Mouse (Mus musculus) erythroid progenitor cell, adult 5-6 weeks (primary cell): ENCODE measurements around the gene Mob3b. TPM values are rescaled to one million over a fixed set of nuclear protein-coding genes. Genes with fewer than 3 reads are reported as not detected.
A peak's percentile ranks its signal among the peaks of the same experiment; 100 is the strongest.

ENCODE experiments used
- ATAC-seq: replicated peaks from 2 replicates; pipeline ENCODE4 v1.8.0; 2016; ENCODE audit warnings: moderate number of reproducible peaks, mild to moderate bottlenecking, moderate TSS enrichment, inconsistent platforms; ENCODE audit not compliant: poor library complexity, low FRiP score, severe bottlenecking
- total RNA-seq, 2 experiments: library from RNA; stranded (forward) in 1 of 2; stranded (reverse) in 1 of 2; fragments of 150-400 nt in 1 of 2; fragments of 186-747, 209-891 nt in 1 of 2; gene quantifications; 2 replicates each; pipeline versions ENCODE4 v1.2.3 to v1.2.4; 2015 to 2017; ENCODE audit warnings: low replicate concordance in 2 of 2

Gene Mob3b
- total RNA-seq, 2 experiments from 2014 or later, result under 0.01 to 1.4 TPM

DNA sequence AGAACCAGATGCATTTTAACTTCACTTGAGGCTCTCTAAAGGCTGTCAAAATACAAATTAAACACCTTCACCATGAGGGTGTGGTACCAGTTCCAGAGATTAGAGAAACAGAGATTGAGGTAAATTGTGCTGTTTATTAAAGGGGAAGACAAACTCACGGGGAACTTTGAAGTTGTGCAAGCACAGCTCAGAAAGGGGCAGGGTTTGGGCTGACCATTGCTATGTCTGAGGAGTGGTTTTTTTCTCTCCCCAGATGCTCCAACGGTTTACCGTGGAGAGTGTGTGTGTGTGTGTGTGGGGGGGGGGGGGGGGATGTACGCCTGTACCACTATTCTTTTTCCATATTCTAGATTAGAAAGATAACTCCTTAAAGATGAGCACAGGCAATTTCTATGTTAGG is 37.1 kb downstream of the Mob3b start:
- ATAC-seq, result no peak

- no peak for ATAC-seq
Measured at GRCm38 (mm10) chr4:35118851-35119250, 38.4 kb downstream of the Mob3b start.

- no peak for ATAC-seq
Measured at GRCm38 (mm10) chr4:35117144-35117543, 40.1 kb downstream of the Mob3b start.

DNA sequence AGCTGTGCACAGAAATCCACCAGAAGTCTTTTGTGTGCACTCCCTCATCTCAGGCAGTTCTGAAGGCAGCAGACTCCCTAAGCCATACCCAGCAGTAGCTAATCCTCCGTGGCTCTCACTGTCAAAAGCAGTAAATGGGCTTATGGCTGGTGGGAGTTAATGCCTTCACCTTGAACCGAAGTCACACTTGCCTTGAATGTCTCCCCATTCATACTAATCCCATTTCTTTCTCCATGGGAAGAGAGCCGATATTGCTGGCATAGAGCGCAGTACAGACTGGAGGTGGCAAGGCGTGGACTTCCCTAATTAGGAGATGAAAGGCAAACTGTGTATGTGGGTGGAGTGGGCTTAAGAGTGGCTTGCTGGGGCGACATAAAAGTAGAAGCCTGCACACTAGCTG is 41.4 kb downstream of the Mob3b start:
- ATAC-seq, result no peak

GRCm38 (mm10) chr4:35114950-35115349 is 42.3 kb downstream of the Mob3b start:
- no peak for ATAC-seq

- no peak for ATAC-seq
Measured at GRCm38 (mm10) chr4:35113516-35114248, 43.6 kb downstream of the Mob3b start.

DNA sequence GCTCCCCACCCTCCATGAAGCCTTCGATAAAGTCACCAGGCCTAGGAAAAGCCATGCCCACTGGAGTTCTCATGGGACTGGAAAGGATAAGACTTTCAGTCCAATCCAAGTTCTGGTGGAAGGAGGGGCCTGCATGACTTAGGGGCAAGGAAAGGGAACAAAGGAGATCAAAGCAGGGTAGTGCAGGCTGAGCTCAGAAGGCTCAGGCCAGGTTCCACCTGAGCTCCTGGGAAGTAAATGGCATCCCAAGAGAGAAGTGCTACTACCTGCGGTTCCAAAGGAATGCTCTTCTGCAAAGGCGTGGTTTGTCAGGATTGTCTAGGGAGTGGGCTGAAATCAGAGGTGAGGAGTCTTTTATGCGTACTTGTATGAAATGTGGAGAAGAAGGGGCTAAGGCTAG is 44.8 kb downstream of the Mob3b start:
- no peak for ATAC-seq

- no peak for ATAC-seq
Measured at GRCm38 (mm10) chr4:35105115-35105773, 52.0 kb downstream of the Mob3b start.

- ATAC-seq, result no peak
Measured at GRCm38 (mm10) chr4:35101201-35101600, 56.1 kb downstream of the Mob3b start.

DNA sequence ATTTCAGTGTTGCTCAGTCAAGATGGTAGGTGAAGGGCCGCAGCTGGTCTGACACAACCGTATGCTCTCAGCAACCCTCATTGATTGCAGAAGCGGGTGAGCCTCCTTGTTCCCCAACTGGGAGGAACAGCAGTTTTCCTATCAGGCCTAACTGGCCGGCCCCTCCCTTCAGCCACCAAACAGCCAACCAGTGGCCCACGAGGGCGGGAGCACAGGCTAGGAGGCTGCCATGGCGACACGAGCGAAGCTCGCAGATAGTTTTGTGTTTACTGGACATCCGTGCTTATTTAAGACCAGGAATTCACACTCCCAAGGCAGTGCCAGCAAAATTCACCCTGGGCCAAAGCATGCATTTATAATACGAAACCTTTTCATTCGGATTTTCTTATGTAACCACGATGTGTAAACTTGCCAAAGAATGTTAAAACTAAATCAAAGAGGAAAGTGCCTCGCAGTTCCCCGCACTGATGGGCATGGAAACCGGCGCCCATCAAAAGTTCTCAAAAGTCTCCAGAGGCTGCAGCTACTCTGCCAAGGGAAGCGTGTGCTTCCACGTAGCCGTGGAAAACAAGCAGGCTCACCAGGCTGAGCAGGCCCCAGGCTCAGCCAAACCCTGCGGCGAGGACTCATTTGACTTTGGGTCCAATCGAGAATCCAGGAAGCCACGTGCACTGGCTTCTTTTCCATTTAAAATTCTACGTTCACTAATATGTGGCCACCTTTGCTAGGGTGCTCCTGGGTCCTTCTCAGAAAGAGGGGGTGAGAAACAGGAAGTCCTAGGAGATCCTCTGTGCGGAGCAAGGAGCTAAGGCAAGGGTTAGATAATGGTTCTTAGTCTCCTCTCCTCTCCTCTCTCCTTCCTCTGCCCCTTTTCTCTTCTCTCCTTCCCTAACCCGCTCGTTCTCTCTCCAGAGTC is 57.2 kb downstream of the Mob3b start:
- peak; percentile 88 for ATAC-seq

GRCm38 (mm10) chr4:35099210-35099864 is 57.9 kb downstream of the Mob3b start:
- ATAC-seq, result no peak

DNA sequence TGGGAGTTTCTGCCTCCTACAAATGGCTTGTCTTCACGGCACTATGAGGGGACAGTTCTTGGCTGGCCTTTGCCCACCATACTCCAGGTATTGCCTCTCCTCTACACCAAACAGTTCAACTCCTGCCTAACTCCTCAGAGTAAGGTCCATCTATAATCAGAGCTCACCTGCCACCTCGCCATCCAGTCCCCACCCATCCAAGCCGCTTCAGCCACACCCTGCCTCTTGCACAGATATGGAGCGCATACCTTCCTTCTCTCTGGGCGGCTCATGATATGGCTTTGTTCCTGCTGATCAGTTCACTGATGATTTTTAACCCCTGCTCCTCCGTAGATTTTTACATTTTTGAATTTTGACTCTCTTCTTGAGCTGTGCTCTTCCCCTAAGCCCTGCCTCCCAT is 58.7 kb downstream of the Mob3b start:
- no peak for ATAC-seq

- no peak for ATAC-seq
Measured at GRCm38 (mm10) chr4:35096226-35097175, 60.8 kb downstream of the Mob3b start.

DNA sequence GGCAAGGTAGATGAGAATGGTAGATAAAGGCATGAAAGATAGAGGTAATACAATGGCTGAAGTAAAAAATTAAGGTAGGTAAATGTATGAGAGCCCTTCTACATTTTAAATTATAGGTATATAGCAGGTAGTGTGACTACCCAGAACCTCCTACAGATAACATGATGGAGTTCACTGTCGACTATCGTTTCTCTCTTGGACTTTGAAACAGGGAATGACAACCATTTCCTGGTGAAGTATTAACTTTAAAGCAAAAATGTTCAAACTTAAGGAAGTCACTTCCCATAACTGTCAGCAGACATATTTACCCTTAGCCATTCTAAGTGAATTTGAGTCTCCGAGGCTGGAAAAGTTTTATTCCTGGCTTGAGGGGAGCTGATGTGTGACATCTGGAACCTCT is 64.8 kb downstream of the Mob3b start:
- no peak for ATAC-seq

GRCm38 (mm10) chr4:35091157-35091784 is 66.0 kb downstream of the Mob3b start:
- no peak for ATAC-seq

GRCm38 (mm10) chr4:35089321-35090316 is 67.7 kb downstream of the Mob3b start:
- ATAC-seq, result no peak

DNA sequence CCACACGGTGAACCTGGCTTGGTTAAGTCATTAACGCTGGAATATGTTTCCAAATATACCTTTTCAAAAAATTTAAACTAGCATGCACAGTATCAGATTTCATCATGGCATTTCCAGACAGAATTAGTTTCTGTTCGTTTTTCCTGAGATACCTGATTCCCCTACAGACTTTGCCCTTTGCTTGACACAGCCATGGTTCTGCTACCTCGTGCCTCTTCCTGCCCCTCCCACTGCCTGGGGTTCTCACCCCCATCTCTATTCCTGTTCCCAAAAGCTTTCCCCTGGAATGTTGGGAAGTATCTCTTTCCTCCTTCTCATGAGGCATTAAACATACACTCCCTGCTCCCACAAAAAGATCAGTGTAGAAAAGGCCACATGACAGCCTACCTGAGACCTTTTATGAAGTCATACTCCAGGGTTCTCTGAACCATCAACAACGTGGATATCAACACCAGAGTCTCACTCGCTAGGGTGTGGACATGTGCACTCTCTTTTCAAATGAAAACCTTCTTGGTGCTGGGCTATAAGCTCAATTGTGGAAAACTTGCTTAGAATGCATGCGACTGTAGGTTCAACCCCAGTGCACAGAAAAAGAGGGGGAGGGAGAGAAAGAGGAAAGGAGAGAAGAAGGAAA is 71.1 kb downstream of the Mob3b start:
- ATAC-seq, result no peak
